Mouse (Mus musculus) intestine, embryonic 14.5 days (tissue): ENCODE data around the gene Cd27. TPM values are rescaled to one million over a fixed set of nuclear protein-coding genes. Genes with fewer than 3 reads are reported as not detected.

ENCODE experiments used
- ATAC-seq: fragments of 200-750 bp; cut with Nextera tagmentation; replicated peaks from 2 replicates; pipeline ENCODE4 v1.8.0; 2017; ENCODE audit warnings: low read depth, moderate number of reproducible peaks, moderate TSS enrichment, moderate library complexity; ENCODE audit not compliant: low FRiP score, low TSS enrichment
- DNase-seq: peaks from one replicate; pipeline ENCODE4 v3.0.0-alpha.2; 2018; ENCODE audit warnings: low spot score
- H3K27ac ChIP-seq: fragments of 300-500 bp; sonication (generic); 2 replicates; pipeline ENCODE4 v1.5.1; 2014; ENCODE audit warnings: low read depth, mild to moderate bottlenecking, control low read depth
- H3K27me3 ChIP-seq: fragments of 300-500 bp; sonication (generic); replicated peaks from 2 replicates; pipeline ENCODE4 v1.6.1; 2014; ENCODE audit warnings: low read length, control low read depth; ENCODE audit not compliant: control insufficient read depth, insufficient read depth
- H3K36me3 ChIP-seq: fragments of 300-500 bp; sonication (generic); 2 replicates; pipeline ENCODE4 v1.6.1; 2014; ENCODE audit warnings: low read length, control low read depth; ENCODE audit not compliant: control insufficient read depth, insufficient read depth
- H3K4me1 ChIP-seq: fragments of 300-500 bp; sonication (generic); replicated peaks from 2 replicates; pipeline ENCODE4 v1.6.1; 2014; ENCODE audit warnings: low read length, control low read depth, mixed read lengths; ENCODE audit not compliant: control insufficient read depth, insufficient read depth
- H3K4me2 ChIP-seq: fragments of 300-500 bp; sonication (generic); 2 replicates; pipeline ENCODE4 v1.6.1; 2014; ENCODE audit warnings: low read length
- H3K4me3 ChIP-seq: fragments of 300-500 bp; sonication (generic); 2 replicates; pipeline ENCODE4 v1.5.1; 2014; ENCODE audit warnings: low read depth, low read length, control low read depth, mixed read lengths
- H3K9ac ChIP-seq: fragments of 300-500 bp; sonication (generic); 2 replicates; pipeline ENCODE4 v1.6.1; 2014; ENCODE audit warnings: mild to moderate bottlenecking, low read length
- H3K9me3 ChIP-seq: fragments of 300-500 bp; sonication (generic); 2 replicates; pipeline ENCODE4 v1.6.1; 2016; ENCODE audit warnings: low read length, control low read depth; ENCODE audit not compliant: control insufficient read depth
- WGBS: fragments of 180-500 bp; shearing (Covaris S2); extraction: QIAGEN DNeasy Blood & Tissue Kit; methylation state at CpG from one replicate; pipeline ENCODE4 v1.1.7; 2014; 5-methylcytosine and 5-hydroxymethylcytosine counted together
- polyA plus RNA-seq: library from polyadenylated mRNA; unstranded; fragments of >200 nt; fragmentation: Nextera tagmentation; extraction: Ambion mirVana; gene quantifications from 2 replicates; pipeline ENCODE4 v1.2.1, GENCODE M21; 2014

Cd27 gene
- polyA plus RNA-seq, 1 experiment from 2014 or later, result 1.4 TPM

GRCm38 (mm10) chr6:125256222-125256966 lies 19.6 kb upstream of the Cd27 start:
- Histone ChIP-seq H3K4me2 (no peak overlapping the region), H3K27ac (no peak overlapping the region), H3K36me3 (no peaks in the 10 kb centered on the region), H3K4me3 (no peak overlapping the region), H3K27me3 (no peaks in the 10 kb centered on the region), H3K4me1 (no peaks in the 10 kb centered on the region), H3K9ac (no peak overlapping the region), H3K9me3 (no peaks in the 10 kb centered on the region)
- 76% methylated on average over 8 of the region's 8 CpGs for WGBS
- DNase-seq, result no peak
- ATAC-seq, result no peak

- Histone ChIP-seq H3K27ac (no peak overlapping the region), H3K27me3 (no peaks in the 10 kb centered on the region), H3K36me3 (no peaks in the 10 kb centered on the region), H3K4me1 (no peaks in the 10 kb centered on the region), H3K4me3 (no peak overlapping the region), H3K4me2 (no peak overlapping the region), H3K9ac (no peak overlapping the region), H3K9me3 (no peaks in the 10 kb centered on the region)
- no peak for ATAC-seq
- DNase-seq, result no peak
- 83% methylated on average over 7 of the region's 7 CpGs for WGBS
These were observed 18.8 kb upstream of the Cd27 start for GRCm38 (mm10) chr6:125255516-125256044.

GRCm38 (mm10) chr6:125253863-125254715 lies 17.3 kb upstream of the Cd27 start:
- Histone ChIP-seq H3K36me3 (no peaks in the 10 kb centered on the region), H3K27me3 (no peaks in the 10 kb centered on the region), H3K4me3 (no peak overlapping the region), H3K4me1 (no peaks in the 10 kb centered on the region), H3K9ac (no peak overlapping the region), H3K9me3 (no peaks in the 10 kb centered on the region), H3K4me2 (no peak overlapping the region), H3K27ac (no peak overlapping the region)
- 77% methylated on average over 14 of the region's 14 CpGs for WGBS
- DNase-seq (no peak), ATAC-seq (no peak)

- ATAC-seq (no peak), DNase-seq (no peak)
- no peaks in the 10 kb centered on the region for H3K27me3 ChIP-seq
- H3K9ac ChIP-seq, result no peak overlapping the region
- 88% methylated on average over 8 of the region's 8 CpGs for WGBS
- H3K27ac ChIP-seq, result no peak overlapping the region
- no peaks in the 10 kb centered on the region for H3K36me3 ChIP-seq
- H3K9me3 ChIP-seq, result no peaks in the 10 kb centered on the region
- H3K4me3 ChIP-seq, result no peak overlapping the region
- H3K4me1 ChIP-seq, result no peaks in the 10 kb centered on the region
- H3K4me2 ChIP-seq, result no peak overlapping the region
These were observed 15.9 kb upstream of the Cd27 start for GRCm38 (mm10) chr6:125252711-125253110.

- DNase-seq (no peak), ATAC-seq (no peak)
- Histone ChIP-seq H3K9ac (no peak overlapping the region), H3K27ac (no peak overlapping the region), H3K27me3 (no peaks in the 10 kb centered on the region), H3K9me3 (no peaks in the 10 kb centered on the region), H3K36me3 (no peaks in the 10 kb centered on the region), H3K4me3 (no peak overlapping the region), H3K4me2 (no peak overlapping the region), H3K4me1 (no peaks in the 10 kb centered on the region)
- WGBS, result 79% methylated on average over 3 of the region's 3 CpGs
These were observed 15.5 kb upstream of the Cd27 start for GRCm38 (mm10) chr6:125252285-125252684.

GRCm38 (mm10) chr6:125244551-125244950 lies 7.7 kb upstream of the Cd27 start:
- ATAC-seq, result no peak
- 28% methylated on average over 1 of the region's 1 CpGs for WGBS

GRCm38 (mm10) chr6:125241566-125241965 lies 4.8 kb upstream of the Cd27 start:
- no peaks in the 10 kb centered on the region for H3K4me1 ChIP-seq
- no peak overlapping the region for H3K4me3 ChIP-seq
- H3K4me2 ChIP-seq, result no peak overlapping the region
- no peak overlapping the region for H3K27ac ChIP-seq
- no peaks in the 10 kb centered on the region for H3K9me3 ChIP-seq
- no peaks in the 10 kb centered on the region for H3K27me3 ChIP-seq
- ATAC-seq (no peak), DNase-seq (no peak)
- H3K36me3 ChIP-seq, result no peaks in the 10 kb centered on the region
- H3K9ac ChIP-seq, result no peak overlapping the region
- WGBS, result 84% methylated on average over 8 of the region's 8 CpGs

More at GRCm38 (mm10) chr6:125244551-125244950, 7.7 kb upstream of the Cd27 start:
- no peak for DNase-seq
- Histone ChIP-seq H3K4me3 (no peak overlapping the region), H3K27me3 (no peaks in the 10 kb centered on the region), H3K9ac (no peak overlapping the region), H3K9me3 (no peaks in the 10 kb centered on the region), H3K27ac (no peak overlapping the region), H3K36me3 (no peaks in the 10 kb centered on the region), H3K4me2 (no peak overlapping the region), H3K4me1 (no peaks in the 10 kb centered on the region)

GRCm38 (mm10) chr6:125240617-125241016 lies 3.8 kb upstream of the Cd27 start:
- Histone ChIP-seq H3K4me2 (no peak overlapping the region), H3K4me1 (no peaks in the 10 kb centered on the region), H3K27me3 (no peaks in the 10 kb centered on the region), H3K4me3 (no peak overlapping the region), H3K9ac (no peak overlapping the region), H3K36me3 (no peaks in the 10 kb centered on the region), H3K27ac (no peak overlapping the region), H3K9me3 (no peaks in the 10 kb centered on the region)
- no peak for ATAC-seq
- no peak for DNase-seq
- 70% methylated on average over 5 of the region's 5 CpGs for WGBS
